Mouse (Mus musculus) cerebellum, adult 9-10 months (tissue): ENCODE measurements around the gene Mcm6.

Source experiments
- DNase-seq: peaks from one replicate; pipeline ENCODE4 v3.0.0; 2022

The Mcm6 gene

GRCm38 (mm10) chr1:128359554-128360376 is at the start of gene Mcm6:
TSS of gene Mcm6 (minus strand) at chr1:128359664.
- DNase-seq: peak; percentile 92

DNA sequence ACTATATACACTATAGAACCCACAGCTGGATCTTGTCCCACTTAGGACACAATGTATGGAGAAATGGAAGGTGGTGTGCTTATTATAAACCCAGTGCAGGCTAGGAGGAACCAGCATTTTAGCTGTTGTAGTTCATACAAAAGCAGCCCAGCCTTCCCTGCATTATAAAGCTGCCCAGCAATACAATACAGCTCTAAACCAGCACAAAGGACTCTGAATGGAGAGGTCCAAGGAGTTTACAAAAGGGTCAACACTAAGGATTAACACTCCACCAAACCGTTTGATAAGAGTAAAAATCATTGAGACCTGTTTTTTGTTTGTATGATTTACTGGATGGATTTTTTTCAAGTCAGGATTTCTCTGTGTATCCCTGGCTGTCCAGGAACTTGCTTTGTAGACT is 47.4 kb upstream of the Mcm6 start:
- no peak for DNase-seq

DNA sequence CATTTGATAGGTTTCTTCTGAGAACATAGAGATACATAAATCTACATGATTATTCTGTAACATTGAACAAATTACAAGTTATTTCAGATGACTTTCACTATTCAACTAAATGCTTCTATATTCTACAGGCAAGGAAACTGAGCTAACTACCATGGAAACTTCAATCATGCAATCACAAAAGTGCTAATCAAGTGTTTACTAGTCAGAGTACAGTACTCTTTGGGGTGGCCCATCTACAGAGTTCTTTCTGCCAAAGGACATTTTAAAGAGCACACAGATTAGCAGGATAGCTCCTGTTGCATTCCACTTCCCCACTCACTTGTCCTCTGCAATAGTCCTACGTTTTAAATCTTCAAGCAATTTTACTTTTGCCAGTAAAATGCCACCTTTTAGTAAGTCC is 46.2 kb upstream of the Mcm6 start:
- no peak for DNase-seq

- peak; percentile 27 for DNase-seq
Observed at GRCm38 (mm10) chr1:128405041-128405481, 45.6 kb upstream of the Mcm6 start.

GRCm38 (mm10) chr1:128400926-128401325 is 41.5 kb upstream of the Mcm6 start:
- no peak for DNase-seq

DNA sequence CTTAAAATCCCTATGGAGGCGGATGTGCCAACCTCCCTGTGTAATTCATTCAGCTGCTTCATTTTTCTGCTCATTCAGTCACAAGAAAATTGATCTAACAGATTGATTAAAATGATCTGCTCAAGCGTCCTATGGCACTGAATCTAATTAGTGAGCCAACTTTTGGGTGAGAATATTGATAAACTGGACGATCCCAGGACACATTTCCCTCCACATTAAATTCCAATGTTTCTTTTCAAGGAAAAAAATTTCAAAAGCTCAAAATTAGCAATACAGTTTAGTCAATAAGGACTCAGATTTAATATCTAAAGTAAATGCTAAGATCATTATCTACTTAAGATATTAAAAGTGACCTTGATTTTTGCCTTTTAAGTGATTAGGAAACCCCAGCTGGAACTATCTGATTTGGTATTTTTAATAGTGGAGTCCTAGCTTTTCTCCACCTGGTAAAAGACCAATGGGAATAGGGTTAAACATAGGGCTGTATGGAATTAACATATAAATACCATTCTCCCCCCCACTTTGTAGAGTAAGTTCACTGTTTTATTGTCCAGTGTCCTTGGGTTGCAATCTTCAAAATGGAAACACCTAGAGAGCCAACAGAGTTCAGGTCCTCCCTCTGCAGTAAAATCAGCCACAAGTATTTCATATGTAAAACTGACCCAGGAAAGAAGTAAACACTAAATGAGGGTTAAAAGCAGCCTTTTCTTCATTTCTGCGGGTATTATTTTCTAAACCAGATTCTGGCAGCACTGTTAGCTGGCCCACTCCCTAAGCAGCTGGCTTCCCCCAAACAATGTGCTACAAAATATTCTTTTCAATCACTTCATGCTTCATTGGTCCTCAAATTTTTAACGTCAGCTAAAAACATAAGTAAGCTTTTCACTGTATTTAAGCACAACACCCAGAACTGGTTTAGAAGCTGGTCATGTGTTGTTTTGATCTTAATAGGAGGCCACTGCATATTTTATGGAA is 40.8 kb upstream of the Mcm6 start:
- DNase-seq: no peak

GRCm38 (mm10) chr1:128398738-128399445 is 39.4 kb upstream of the Mcm6 start:
- DNase-seq: no peak

- no peak for DNase-seq
Observed at GRCm38 (mm10) chr1:128394657-128395056, 35.2 kb upstream of the Mcm6 start.

- DNase-seq: no peak
Observed at GRCm38 (mm10) chr1:128392382-128392781, 32.9 kb upstream of the Mcm6 start.

DNA sequence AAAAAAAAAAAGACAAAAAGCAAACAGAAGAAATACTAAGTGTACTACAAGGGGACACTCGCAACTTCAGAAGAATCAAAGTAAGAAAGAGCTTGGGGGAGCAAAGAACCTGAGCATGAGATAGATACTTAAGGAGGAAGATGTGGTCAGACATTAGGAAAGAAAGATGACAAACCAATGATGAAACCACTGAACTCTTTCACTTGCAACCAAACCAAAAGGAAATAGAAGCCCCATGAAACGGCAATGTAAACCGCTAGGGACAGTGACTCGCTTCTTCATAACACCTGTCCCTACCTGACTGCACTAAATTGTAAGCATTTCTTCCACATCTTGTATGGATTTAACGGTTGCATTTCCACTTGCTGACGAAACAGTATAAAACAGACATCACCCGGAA is 27.0 kb upstream of the Mcm6 start:
- DNase-seq: no peak

DNA sequence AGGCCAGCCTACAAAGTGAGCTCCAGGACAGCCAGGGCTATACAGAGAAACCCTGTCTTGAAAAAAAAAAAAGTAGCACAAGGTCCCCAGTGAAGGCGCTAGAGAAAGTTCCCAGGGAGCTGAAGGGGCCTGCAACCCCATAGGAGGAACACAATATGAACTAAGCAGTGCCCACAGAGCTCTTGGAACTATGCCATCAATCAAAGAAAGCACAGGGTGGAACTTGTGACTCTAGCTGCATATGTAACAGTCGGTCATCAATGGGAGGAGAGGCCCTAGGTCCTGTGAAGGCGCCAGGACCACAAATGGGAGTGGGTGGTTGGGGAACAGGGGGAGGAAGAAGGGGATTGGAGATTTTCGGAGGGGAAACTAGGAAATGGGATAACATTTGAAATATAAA is 17.4 kb upstream of the Mcm6 start:
- DNase-seq: no peak

DNA sequence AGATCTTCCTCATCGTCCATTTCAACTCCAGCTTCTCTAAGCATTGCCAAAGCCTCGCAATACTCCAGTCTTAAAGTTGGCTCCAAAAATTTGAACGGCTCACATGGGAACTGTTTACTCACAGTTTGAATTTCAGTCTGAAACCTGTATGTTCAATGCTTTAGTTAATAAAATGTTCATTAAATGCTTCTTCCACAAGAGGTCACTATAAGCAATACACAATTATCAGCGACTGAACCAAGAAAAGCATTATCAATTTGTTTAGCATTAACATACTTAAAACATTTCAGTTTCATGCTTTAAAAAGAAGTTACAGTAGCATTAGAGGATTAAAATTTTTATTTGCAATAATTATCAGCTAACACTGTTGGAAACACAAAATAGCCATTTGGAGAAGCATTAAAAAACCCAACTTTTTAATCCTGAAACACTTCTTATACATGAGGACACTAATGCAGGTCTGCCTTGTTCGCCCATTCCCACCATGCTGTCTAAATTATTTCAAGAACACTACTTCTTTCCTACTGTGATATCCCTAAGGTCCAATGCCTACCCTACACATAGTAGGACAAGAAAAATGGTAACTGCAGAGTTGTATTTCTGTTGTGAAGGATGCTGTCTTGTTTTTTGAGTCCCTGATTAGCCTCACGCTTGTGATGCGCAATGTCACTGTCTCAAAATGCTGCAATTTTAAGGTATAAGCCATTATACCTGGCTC is 12.8 kb upstream of the Mcm6 start:
- DNase-seq: no peak

- no peak for DNase-seq
Observed at GRCm38 (mm10) chr1:128368732-128369441, 9.4 kb upstream of the Mcm6 start.

GRCm38 (mm10) chr1:128360601-128361000 is 1.1 kb upstream of the Mcm6 start:
- DNase-seq: peak; percentile 80

- peak; percentile 25 for DNase-seq
Observed at GRCm38 (mm10) chr1:128358916-128359553, 429 bp downstream of the Mcm6 start.

- no peak for DNase-seq
Observed at GRCm38 (mm10) chr1:128358276-128358675, 1.2 kb downstream of the Mcm6 start.

- DNase-seq: no peak
Observed at GRCm38 (mm10) chr1:128357452-128357851, 2.0 kb downstream of the Mcm6 start.

DNA sequence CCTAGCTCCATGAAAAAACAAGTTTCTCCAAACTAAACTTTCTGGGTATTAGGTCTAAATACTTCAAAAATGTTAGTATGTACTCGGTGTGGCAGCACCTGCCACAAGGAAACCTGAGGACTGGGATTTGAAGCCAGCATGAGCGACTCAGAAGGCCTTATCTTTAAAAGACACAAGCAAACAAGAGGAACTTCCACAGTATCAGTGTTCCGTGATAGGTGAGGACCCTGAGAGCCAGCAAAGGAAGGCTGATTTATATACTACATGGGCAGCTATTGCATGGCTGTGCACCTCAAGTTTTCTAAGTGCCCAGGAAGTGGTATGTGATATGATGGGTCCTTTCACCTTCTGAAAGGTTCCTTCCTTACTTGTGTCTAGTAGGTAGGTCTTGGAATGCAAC is 6.4 kb downstream of the Mcm6 start:
- no peak for DNase-seq

DNA sequence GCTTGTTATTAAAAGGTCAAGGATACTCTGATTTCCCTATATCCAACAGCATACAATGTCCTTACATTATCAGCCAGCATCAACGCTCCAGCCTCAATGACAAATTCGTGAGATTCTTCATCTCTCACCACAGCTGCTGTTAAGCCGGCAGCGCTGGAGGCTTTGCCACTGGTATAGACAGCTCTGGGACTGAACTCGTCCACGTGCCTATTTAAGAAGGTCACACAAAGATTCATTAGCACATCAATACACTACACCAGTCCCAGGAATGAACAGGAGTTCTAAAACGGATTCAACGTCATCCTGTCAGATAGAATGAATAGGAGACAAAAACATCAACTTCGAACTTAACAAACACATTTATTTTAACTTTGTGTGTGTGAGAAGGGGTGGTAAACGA is 15.2 kb downstream of the Mcm6 start:
- no peak for DNase-seq

GRCm38 (mm10) chr1:128337708-128338320 is 21.6 kb downstream of the Mcm6 start:
- DNase-seq: no peak

DNA sequence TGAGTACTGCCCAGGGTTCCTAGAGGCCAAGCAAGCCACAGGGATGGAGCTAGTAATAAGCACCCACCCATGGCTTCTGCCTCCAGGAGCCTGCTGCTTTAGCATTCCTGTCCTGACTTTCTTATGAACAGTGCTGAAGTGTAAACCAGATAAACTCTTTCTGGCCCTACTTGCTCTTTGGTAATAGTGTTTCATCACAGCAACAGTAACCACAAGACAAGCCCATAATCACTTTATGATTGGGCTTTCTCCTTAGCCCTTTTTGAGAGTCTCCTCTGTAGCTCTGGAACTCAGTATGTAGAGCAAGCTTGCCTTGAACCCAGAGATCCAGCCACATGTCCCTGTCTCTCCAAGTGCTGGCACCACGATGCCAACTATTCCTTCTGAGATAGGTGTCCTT is 29.2 kb downstream of the Mcm6 start:
- DNase-seq: no peak
